Mouse (Mus musculus) forelimb bud, embryonic 11.5 days (tissue): ENCODE data around the gene Gm20388.
A peak's percentile ranks its signal among the peaks of the same experiment; 100 is the strongest.

ENCODE experiments used
- DNase-seq: peaks from one replicate; pipeline ENCODE4 v3.0.0-alpha.2; 2012; ENCODE audit warnings: low read depth, low spot score

The Gm20388 gene

DNA sequence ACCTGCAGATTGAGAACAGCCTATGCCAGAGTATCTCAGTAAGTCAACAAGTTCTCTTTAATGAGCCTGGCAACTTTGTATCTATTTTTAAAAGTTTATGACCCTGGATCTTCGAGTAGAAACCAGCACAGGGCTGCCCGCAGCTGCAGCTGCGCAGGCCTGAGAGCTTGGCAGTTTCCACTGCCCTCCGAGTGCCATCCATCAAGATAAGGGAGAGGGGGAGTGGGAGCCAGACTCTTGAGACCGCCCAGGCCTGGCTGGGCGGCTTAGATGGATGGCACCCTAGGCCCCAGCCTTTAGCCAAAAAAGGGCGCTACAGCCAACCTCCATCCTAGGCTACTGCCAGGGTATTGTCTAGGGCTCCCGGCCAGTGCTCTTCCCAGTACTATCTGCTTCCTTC is 1074.2 kb downstream of the Gm20388 start:
- DNase-seq = no peak

DNA sequence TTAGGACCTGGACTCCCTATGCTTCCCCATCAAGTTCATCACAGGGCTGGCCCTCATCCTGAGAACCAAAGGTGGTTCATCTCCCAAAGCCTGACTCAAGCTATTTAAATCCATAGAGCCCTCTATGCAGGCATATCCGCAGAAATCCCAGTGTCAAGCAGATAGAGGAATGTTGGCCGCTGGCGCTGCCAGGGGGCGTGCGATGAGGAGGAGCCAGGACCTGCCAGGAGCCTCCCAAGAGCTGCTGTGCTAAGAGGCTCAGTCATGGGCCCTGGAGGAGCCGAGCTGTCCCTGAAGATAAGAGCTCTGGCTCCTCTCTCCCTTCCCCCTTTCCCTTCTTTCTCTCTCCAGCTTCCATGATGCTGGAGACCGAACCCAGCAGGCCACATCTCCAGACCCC is 1075.4 kb downstream of the Gm20388 start:
- no peak for DNase-seq

DNA sequence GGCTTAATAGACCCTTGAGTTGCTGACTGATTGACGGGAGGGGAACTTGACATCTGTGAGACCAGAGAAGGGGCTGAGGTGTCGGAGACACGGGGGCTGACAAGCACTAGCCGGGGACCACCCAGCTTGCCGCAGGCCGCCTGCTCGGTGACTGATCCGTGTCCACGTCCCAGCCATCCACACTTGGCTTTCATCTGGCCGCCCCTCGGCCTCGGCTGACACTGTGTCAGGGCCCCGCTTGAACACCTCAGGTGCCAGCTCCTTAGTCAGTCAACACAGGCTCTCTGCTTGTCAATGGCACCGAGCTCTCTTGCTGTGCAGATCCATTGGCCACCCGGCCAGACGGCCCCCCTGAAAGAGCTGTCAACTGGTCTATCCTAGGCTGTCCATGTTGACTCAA is 1083.1 kb downstream of the Gm20388 start:
- DNase-seq = peak; percentile 35

DNA sequence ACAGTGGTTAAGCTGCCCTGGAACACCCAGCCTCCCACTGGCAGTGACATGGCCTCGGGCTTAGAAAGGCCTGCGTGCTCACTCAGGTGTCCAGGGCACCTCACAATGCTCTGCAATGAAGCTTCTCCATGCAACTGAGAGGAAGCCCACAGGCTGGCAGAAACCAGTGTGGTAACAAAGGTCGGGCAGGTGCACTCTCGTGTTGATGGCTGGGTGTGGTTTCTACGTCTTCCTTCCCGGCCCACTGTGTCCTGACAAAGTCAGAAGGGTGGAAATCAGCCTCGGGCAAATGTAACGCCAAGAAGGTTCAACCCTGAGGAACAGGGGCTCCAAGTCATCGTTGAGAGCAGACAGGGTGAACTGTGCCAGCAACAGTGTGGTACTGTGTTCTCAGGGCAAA is 1084.8 kb downstream of the Gm20388 start:
- no peak for DNase-seq

DNA sequence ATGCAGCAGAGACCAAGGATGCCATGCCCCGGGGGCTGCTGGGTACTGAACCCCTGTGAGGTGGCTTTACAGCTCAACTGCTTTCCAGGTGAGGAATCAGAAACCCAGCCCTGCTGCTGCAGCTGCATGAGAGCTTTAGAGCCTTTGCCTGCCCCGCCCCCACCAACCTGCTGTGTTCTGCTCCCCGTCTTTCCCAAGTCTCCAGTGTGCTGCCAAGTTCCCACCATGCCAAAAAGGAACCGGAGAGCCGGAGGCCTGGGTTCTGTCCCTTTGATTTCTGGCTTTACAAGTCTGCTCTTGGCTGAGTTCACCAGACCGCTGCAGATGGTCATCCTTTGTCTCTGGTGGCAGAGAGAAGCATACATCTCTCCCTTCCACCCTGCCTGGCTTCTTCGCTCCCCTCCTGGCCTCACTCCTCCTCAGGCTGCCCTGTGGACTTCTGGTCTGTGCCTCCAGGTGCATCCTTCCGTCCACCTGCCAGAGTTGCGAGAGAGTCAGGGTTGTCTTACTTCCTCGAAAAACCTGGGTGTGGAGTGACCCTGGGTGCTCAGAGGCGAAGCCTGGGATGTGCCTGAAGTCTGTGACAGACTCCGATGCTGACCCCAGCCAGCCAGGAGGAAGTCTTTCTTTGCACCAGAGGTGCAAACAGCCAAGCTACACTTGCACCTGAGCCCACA is 1086.4 kb downstream of the Gm20388 start:
- no peak for DNase-seq

DNA sequence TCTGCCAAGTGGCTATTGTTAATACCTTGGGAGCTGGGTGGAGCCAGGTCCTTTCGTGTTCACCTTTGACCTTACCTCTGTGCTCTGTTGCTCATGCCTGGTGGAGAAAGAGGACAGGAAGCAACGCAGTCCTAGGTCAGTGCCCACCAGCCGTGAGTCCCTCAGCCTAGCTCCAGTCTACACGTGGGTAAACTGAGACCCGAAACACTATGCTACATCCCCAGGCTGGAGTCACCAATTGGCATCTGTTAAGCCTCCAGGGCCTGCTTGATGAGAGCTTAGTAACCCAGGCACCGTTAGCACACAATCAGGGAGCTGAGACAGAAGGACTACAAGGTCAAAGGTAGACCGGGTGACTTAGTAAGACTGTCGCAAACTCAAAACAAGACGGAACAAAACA is 1087.3 kb downstream of the Gm20388 start:
- no peak for DNase-seq

DNA sequence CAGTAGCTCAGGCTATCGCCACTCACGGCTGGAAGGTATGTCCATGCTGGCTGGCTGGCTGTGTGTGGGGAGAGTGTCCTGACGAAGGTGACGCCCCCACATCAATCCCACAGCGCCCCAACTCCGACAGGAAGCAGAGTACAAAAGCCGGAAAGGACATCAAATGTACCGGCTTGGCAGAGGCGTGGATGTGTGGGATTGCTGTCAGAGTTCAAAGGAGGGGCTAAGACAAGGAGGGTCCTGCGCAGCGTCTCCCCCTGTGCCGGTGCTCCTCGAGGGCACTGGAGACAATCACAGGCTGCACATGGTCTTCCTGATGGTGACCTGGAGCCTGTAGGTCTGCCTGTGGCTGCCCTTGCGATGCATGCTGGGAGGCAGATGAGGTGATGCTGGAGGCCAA is 1088.3 kb downstream of the Gm20388 start:
- DNase-seq = no peak

DNA sequence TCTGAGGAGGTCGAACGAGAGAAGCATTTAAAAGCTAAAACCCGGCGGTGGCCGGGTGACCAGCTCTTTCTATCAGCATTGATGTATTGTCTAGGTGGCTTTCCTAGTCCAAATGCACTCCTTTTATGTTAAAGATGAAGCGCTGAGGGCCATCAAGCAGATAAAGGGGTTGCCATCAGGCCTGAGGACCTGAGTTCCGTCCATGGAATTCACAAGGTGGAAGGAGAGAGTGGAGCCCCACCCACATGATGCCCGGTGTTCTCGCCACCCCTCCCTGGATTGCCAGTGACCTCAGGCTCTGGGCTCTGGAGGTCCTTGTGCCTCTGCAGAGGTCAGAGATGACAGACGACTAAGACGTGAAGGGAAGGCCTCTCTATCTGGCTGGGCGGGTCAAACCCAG is 1091.3 kb downstream of the Gm20388 start:
- no peak for DNase-seq

DNA sequence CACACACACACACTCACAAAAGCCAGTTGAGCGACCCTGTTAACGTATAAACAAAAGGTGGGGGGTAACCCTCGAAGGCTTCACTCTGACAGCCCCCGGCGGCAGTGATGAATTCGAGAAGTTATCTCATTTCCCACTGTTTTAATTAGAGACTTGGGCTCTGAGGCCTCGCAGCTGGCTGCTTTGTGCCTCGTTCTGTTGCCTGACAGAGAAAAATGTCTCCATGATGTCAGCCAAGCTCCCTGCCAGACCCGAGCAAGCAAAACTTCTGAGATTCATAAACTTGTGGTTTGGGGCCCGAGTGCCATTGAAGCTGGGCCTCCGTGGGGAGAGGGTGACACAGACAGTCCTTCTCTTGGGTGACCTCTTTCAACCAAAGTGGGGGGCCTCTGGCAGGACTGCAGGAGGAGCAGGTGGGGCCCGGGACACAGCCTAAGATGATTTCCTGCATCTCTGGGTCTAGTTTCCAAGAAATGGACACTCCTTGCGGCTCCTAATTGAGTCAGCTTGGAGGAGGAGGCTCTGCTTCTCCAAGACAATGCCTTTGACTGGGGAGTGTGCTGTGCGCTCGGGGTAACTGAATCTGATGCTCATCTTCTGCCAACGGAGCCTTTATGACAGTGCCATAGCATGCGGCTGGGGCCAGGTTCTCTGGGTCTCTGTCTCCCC is 1092.4 kb downstream of the Gm20388 start:
- DNase-seq = peak; percentile 14

DNA sequence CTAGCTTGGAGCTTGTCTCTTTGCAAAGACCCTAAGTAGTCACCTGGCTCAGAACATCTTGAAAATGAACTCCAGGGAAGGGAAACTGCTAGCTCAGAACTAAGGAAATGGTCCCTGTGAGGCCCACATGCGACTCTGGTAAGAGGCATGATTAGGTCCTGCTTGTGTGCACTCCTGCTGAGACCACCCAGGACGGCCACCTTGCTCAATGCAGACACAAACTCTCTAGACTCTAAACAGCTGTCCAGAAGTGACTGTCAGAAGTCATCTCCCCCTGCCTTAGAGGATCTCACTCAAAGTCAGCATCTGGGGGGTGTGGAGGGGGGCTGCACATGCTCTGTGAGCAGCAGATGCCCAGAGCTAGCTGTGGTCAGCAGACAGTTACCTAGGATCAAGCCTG is 1093.0 kb downstream of the Gm20388 start:
- no peak for DNase-seq

DNA sequence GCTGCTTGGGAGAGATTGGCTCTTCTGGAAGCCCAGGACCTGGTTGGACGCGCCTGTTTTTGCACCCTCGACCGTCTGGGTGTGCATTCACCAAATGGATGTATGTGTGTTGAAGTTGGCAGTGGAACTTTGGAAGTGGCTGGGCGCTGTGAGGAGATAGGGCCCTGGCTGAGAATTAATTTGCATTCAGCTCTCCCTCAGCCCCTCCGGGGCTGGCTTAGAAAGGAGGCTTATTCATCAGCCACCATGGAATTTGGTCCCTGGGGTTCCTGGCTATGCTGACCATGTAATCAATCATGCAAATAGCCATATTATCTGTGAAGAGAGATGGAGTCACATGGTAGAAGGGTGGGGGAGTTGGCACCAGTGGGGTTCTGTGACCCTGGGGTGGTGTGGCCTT is 1102.7 kb downstream of the Gm20388 start:
- DNase-seq = no peak

DNA sequence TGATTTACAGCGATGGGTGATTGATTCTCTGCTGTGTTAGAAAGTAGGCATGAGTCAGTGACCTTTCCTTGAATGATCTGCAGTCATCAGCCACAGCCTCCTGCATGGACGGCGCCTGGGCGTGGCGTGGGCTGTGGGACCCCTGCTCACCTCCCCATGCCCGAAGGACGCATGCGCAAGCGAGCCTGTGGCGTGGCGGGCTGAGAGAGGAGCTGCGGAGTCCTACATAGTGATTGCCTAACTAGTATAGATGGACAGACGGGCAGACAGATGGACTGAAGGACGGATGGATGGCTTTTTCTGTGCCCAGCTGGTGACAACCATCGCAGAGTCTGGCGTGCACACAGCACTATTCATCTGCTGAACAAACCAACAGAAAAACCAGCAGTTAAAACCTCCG is 1106.0 kb downstream of the Gm20388 start:
- DNase-seq = no peak

DNA sequence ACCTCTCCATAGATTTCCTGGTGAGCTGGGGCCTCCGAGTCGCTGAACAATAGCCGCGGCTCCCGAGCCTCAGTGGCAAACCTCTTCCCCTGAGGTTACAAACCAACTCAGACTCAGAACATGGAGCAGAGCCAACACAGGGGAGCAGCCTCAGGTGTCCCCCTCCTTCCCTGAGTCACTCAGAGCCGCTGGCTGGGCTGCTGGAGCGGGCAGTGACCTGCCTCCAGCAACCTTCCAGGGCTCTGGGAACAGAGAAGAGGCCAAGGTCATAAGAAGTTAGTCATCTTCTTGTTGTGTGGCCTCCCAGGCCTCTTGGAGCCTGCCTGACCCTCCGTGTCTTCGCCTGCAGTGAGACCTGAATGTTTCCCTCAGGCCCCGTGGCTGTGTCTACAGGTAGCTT is 1107.6 kb downstream of the Gm20388 start:
- no peak for DNase-seq

DNA sequence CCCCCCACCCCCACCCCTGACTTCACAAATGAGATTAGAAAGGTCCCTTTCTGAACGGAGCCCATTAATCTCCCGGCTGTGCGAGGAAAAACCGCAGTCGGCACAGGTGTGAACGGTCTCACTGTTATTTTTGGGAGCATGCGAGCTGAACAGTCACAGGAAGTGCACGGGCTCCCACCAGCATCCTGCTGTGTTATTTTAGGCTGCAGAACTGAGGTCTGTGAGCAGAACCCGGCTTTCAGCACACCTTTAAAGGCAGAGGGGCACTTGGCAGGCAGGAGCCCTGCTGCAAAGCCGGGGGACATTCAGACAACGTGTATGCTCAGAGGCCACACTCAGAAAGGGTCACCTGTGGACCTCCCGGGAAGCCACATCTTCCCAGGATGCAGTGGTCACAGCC is 1110.8 kb downstream of the Gm20388 start:
- DNase-seq = no peak

DNA sequence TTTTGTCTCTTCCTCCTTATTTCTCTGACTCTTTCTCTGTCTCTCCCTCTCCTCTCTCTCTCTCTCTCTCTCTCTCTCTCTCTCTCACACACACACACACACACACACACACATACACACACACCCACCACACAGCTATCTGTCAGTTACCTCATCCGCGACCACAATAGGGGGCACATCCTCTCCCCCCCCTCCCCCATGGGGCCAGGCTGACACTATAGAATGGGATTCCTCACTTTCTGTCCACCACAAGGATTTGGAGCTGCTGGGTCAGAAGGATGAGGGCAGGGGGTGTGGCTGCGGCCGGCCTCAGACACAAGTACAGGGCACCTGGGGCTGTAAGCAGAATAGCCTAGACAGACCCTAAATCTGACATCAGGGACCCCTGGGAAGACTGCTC is 1112.4 kb downstream of the Gm20388 start:
- DNase-seq = no peak

DNA sequence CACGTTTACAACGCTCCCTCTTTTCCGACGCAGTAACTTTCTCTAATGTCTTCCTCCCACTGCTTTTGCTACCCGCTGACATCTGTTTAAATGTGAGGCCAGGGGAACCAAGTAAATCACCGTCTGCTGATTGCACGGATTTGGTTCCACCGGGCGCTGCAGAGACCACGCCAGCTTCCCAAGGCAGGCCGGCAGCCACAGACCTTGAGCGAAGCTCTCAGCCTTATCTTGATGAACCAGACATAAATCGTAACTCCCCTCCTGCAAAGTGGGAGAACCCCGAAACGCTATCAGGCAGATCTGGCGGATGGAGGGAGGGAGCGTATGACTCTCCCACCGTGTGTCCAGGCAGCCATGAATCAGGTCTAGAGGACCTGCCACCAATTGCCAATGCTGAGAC is 1113.1 kb downstream of the Gm20388 start:
- DNase-seq = no peak

DNA sequence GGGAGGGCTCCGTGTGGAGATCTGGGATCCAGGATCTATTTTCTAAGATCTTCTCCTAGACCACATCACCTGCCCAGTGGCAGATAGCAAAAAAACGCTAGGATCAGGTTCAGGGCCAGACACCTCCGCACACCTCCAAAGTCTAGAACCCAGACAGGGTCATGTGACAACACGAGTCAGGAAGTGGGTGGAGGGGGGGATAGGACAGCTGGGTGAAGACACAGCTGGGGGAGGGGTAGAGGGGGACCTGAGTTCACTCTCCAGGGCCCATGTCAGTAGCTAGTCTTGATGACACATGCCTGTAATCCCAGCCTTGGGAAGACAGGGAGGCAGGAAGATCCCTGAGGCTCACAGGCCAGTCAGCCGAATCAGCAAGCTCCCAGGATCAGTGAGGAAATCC is 1114.8 kb downstream of the Gm20388 start:
- no peak for DNase-seq

DNA sequence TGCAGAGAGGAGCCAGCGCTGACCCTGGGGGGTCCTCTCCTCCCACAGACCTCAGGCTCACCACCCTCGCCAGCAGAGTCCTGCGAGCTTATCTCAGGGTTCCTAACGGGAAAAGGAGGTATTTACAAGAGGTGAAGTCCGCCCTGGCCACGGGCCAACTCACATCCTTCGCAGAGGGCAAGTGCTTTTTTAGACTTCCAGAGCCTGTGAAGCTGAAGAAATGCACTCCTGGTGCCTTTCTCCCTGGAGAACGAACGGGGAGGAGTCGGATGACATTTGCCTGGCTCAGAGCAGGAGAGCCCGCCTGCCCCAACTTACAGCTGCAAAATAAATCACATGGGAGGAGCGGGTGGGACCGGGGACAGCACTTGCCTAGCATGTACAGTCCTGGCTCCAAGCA is 1117.1 kb downstream of the Gm20388 start:
- DNase-seq = peak; percentile 29

DNA sequence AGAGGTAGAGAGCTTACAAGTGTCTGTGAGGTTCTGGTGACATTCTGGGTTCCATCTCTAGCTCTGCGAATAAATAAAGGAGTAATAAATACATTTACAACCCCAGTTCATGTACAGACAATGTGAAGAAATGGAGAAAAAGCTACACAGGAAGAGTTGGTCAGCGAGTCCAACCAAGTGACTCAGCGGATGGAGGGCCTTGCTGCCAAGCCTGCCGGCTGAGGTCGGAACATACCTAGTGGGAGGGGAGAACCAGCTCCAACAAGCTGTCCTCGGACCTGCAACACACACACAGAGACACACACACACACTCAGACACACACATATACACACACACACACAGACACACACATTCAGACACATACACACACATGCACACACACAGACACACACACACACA is 1118.4 kb downstream of the Gm20388 start:
- DNase-seq = no peak

DNA sequence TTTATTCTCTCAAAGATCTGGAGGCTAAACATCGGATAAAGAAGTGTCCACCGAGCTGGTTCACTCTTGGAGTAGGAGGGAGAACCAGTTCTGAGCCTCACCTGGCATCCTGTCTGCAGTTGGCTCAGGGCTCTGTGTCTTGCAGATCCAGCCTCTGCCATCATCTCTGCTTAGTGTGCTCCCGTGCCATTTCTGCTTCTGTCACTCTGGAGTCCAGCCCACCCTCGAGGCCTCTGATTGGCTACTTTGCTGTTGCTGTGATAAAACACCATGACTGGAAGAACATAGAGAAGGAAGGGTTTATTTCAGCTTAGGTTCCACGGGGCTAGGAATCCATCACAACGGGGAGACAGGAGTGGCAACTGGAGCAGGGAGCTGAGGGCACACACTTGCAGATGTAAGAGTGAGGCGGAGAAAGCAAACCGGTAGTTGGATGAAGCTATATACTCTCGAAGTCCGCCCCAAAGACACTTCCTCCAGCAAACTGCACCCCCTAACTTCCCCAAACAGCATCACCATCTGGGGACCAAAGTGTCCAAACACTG is 1119.9 kb downstream of the Gm20388 start:
- no peak for DNase-seq

DNA sequence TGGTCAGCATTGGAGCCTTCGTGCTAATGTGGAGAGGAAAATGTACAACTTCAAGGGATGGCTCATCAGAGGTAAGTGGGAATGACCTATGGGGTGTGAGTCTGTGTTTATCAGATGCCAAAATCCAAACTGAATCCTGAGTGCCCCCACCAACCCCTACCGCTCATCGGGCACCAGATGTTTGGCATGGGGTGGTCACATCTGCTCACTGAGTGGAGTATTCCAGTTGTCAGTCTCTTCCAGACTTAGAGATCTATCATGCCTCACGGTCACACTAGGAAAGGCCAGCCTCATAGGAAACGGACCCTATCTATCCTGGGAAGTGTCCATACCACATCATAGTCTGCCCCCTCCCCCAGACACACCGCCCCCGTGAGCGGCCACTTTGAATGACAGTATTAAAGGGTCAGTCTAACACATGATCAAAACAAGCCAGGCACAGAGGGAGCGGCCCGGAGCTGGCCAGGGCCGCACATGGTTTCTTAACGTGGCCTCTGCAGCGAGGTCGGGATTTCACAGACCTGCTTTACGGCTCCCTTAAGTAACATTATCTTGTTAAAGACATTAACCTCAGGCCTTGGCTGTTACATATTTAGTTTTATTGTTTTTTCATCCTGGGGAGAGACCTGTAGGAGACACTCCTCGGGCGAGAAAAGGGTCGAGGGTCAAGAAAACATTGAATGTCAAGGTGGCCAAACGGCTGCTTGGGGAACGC is 1122.8 kb downstream of the Gm20388 start:
- DNase-seq = no peak

DNA sequence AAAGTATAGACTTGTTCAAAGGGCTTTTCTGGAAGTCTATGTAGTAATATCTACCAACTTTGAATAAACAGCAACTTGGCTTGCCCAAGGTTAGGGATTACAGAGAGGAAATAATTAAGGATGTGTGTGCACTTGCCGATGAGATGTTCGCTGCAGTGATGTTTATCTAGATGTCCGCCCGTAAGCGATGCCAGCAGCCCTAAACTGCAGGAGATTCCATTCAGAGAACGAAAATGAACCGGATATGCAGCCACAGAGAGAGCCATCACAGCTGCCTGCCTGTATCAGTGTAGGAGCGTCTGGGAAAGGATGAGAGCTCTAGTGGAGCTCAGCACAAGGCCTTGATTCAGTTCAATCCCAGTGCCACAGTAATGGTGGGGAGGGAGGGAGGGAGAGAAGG is 1125.0 kb downstream of the Gm20388 start:
- DNase-seq = no peak
